Mouse (Mus musculus) T-helper 17 cell (primary cell): ENCODE data around the gene Rhbdd1.

Experiments
- in situ Hi-C, 2 experiments: fragments of 300-600 bp; cut with MboI, MseI; formaldehyde crosslinking; loops; 1 replicate in 1 of 2; 2 replicates in 1 of 2; pipeline ENCODE4 v1.15.1; 2025; ENCODE audit warnings: high pct_unique_total_duplicates in 2 of 2

The Rhbdd1 gene

GRCm38 (mm10) chr1:82316111-82316745 is at the start of gene Rhbdd1:
TSS of gene Rhbdd1 (plus strand) at chr1:82316452.
- in situ Hi-C loops, result no loop called here

- in situ Hi-C loops, result no loop called here
These were observed 48.7 kb upstream of the Rhbdd1 start for GRCm38 (mm10) chr1:82267547-82267946.

DNA sequence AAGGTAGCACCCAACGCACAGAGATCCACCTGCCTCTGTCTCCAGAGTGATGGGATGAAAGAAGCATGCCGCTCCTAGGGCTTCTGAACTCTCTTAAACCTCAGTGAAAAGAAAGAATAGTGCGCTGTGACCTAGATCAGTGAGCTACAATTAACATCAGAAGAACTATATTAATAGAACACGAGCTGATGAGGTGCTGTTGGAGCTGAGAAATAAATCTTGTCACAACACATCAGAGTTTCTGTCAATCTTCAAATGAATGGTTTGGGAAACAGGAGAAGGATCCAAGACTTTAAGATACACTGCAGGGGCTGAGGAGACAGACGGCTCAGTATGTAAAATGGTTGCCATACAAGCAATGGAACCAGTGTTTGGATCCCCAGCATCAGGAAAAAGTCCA is 44.0 kb upstream of the Rhbdd1 start:
- in situ Hi-C loops, result no loop called here

DNA sequence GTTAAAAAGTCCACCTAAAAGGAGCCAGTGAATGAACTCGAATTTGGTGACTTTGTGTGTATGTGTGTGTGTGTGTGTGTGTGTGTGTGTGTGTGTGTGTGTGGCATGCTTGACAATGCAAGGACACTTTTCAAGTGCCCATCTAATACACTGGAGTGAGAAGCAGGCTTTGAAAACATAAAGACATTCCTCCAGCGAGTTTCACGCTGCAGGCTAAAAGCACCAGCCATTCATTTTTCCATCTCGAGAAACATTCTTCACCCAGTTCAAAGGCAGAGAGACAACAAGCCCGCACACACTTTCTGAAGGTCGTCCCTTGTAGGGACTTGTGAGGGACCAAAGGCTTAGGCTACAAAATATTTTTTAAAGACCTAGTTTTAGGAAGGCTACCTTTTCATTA is 42.7 kb upstream of the Rhbdd1 start:
- in situ Hi-C loops, result no loop called here

GRCm38 (mm10) chr1:82274361-82274760 is 41.9 kb upstream of the Rhbdd1 start:
- in situ Hi-C loops, result no loop called here

DNA sequence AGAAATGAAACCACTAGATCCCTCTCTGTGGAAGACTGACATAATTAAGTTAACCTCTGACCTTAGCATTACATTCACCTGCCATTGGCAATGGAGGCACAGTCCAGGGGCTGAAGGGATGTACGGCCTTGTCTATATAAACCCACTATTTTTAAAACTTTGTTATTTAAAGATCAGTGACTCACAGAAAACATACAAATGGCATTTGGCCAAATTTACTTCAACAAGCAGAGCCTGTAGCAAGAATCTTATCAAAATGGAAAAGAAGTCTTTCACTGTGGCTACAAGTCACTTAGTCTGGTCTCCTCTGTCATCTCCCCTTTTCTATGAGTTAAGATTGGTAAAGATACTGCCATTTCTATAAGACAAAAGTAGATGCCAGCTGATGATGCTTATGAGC is 36.5 kb upstream of the Rhbdd1 start:
- in situ Hi-C loops, result loop anchor here (5.0 to 25.0 kb wide), 3 partner anchors 762 to 1617 kb away; no protein-coding TSS in a partner anchor

- in situ Hi-C loops, result loop anchor here (25.0 kb wide), 2 partner anchors 1395 to 1620 kb away; no protein-coding TSS in a partner anchor
These were observed 34.4 kb upstream of the Rhbdd1 start for GRCm38 (mm10) chr1:82281823-82282222.

DNA sequence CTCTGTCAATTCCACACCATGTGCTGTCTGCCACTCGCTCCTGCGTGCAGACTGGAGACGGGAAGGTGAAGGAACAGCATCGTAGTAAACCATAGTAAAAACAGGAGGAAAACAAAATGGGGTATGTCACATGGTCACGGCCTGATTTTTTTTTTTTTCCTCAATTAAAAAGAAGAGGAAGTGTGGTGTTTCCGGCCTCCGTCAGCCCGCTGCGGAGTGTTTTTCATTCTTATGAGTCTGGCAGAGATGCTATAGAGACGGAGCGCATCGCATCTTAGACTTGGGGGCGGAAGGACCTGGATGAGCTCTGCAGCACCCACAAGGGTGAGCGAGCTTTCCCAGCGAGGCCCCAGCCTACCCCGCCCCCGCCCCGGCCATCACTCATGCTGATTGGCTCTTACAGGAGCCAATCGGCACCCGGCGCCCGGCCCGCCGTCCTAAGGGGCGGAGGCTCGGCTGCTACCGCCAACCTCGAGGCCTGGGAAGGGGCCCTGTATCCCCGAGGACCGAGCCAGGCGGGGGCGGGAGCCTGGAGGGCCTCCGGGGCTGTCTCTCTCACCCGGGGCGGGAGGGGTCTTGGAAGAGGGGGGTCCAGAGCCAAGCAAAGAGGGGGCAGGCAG is 33.1 kb upstream of the Rhbdd1 start:
- in situ Hi-C loops, result loop anchor here (25.0 kb wide), 2 partner anchors 1396 to 1621 kb away; no protein-coding TSS in a partner anchor

- in situ Hi-C loops, result loop anchor here (25.0 kb wide), 2 partner anchors 1397 to 1622 kb away; no protein-coding TSS in a partner anchor
These were observed 32.4 kb upstream of the Rhbdd1 start for GRCm38 (mm10) chr1:82283901-82284301.

- in situ Hi-C loops, result loop anchor here (25.0 kb wide), 2 partner anchors 1397 to 1622 kb away; no protein-coding TSS in a partner anchor
These were observed 31.8 kb upstream of the Rhbdd1 start for GRCm38 (mm10) chr1:82284403-82284802.

GRCm38 (mm10) chr1:82285461-82286189 is 30.6 kb upstream of the Rhbdd1 start:
- in situ Hi-C loops, result loop anchor here (25.0 kb wide), 2 partner anchors 1398 to 1623 kb away; no protein-coding TSS in a partner anchor

DNA sequence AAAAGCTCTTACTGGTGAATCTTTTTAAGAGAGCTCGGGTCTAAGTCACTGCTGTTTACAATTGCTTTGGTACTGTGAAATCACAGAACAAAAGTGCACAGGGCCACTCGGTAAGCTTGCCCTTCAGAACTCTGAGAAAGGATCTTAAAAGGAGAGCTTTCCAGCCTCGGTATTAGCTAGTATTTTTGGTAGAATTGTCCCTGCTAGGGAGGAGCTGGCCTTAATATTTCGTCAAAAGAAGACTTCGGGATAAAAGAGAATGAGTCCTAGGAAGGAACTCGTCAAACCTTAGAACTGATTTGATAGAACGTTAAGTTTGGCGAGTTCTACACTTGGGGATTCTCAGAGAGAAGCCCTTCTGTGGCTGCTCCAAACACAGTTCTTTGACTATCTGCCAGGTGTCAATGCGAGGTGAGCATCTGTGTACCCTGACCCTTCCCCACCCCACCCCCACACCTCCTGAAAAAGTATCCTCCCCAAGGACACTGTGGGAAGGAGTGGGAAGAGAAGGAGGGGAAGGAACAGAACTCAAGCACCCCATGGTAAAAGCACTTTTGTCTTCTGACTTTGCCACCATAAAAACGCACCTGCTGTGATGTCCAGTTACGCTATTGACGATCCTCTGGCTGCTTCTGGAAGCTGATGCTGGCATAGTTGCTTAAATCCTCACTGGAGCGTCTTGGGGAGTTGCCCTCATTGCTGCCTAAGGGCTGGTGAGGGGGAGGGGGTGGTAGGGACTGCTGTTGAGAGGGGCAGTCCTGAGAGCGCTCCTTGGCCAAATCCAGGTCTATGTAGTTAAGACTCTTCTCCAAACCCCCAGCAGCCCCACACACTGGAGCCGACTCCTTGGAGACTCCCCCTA is 29.8 kb upstream of the Rhbdd1 start:
- in situ Hi-C loops, result loop anchor here (25.0 kb wide), 2 partner anchors 1399 to 1624 kb away; no protein-coding TSS in a partner anchor

DNA sequence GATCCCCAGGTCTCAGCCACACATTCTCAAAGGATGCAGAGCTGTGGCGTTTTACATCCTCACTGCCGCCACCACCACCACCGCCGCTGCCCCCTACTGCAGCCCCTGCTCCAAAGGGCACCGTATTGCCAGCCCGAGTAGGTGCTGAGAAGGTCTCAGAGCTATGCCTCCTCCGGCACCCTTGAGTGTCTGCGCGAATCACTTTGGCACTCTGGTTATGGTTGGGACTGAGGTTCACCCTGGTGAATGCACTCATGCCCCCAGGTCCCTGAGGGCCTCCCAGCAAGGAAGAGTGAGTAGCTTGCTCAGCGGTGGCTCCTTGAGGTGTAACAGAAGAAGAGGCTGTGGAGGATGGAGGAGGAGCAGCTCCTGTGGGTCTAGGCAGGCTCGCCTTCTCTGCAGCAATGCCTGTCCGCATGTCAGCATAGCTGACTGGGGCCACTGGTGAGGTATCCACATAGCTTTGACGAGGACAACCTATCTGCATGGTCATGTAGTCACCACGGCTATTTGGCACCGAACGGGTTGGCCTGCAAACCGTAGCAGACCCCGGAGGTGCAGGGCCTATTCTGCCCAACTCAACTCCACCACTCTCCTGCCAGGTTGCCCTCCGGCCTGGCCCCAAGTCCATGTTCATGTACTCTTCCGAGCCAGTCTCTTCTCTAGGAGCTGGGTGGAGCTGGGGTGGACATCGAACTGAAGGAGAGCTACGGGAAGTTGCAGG is 29.0 kb upstream of the Rhbdd1 start:
- in situ Hi-C loops, result loop anchor here (25.0 kb wide), 2 partner anchors 1400 to 1625 kb away; no protein-coding TSS in a partner anchor

DNA sequence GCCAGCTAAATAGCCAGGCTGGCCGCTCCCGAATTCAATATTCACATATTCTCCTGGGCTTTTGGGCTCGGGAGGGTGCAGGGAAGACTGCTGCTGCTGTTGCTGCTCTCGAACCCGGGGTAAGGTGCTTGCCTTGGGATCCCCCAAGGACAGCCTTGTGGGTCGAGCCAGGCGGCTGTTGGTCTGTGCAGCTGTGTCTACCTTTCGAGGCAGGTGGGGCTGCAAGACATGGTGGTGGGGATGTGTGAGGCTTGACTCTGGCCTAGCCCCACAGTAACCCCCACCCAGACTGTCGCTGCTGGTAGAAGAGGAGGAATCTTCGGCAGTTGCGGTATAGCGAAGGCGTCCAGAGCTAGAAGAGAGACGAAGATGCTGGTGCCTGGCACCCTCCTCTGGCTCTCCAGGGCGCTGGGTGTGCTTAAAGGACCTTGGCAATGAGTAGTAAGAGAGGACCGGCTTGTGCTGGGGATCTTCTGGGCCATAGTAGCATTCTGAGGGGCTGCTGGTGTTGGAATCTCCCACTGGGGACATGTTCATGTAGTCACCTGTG is 28.4 kb upstream of the Rhbdd1 start:
- in situ Hi-C loops, result loop anchor here (25.0 kb wide), 2 partner anchors 1401 to 1626 kb away; no protein-coding TSS in a partner anchor

GRCm38 (mm10) chr1:82288421-82288990 is 27.7 kb upstream of the Rhbdd1 start:
- in situ Hi-C loops, result loop anchor here (25.0 kb wide), 2 partner anchors 1401 to 1626 kb away; no protein-coding TSS in a partner anchor

DNA sequence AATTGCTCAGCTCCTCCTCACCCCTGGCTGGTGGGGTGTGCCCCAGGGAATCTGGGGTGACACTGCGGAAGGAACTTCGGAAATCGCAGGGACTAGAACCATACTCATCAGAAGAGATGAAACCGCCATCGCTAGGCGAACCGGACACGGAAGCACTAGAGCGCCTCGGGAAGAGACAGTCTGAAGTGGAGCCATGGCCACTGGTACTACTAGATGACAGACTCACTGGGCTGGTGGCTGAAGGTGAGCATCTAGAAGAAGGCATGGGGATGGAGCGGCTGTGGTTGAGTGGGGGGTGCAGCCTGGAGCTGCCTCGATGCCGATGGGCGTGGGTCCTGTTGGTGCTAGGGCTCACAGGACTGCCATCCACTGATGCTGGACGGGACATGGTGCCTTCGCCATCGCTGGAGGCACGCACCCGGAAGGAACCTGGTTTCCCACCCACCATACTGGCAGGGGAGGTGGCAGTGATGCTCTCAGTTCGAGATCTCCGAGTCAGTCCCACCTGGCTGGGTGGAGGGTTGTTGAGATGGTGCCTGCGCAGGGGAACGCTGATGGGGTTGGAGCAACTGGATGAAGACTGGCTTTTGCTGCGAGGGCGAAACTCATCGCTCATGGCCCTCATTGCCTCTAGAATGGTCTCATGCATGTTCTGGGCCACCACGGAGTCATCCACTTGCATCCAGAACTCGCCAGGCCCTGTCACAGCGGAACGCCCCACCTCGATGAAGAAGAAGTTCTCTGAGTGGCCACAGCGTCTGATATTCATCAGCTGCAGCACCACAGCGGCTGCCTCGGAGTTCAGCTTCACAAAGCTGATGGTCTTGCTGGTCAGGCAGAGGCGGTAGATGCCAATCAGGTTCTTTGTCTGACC is 26.9 kb upstream of the Rhbdd1 start:
- in situ Hi-C loops, result loop anchor here (25.0 kb wide), 2 partner anchors 1402 to 1627 kb away; no protein-coding TSS in a partner anchor

DNA sequence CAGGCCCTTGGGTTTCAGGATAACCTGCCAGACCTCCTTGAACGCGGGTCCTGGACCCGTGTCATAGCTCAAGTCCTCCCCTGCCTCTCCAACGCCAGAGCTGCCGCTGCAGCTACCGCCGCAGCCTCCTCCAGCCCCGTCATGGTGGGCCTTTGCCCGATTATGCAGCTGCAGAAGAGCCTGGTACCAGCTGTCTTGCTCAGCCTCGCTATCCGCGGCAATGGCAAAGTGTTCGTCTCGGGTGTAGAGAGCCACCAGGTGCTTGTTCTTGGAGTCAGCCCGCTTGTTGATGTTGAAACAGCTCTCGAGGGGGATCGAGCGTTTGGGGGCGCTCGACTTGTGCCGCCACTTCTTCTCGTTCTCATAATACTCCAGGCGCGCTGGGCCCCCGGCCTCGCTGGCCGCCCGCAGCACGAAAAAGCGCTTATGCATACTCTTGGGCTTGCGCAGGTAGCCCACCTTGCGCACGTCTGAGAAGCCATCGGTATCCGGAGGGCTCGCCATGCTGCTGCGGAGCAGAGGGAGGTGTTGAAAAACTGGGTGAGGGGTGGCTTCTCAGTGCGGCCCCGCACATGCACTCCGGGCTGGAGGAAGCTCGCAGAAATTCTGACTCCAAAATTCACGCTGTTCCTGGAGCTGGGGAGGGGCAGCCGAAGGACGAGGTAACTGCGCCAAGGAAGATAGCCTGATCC is 26.1 kb upstream of the Rhbdd1 start:
- in situ Hi-C loops, result loop anchor here (5.0 to 25.0 kb wide), 4 partner anchors 973 to 1628 kb away; no protein-coding TSS in a partner anchor

DNA sequence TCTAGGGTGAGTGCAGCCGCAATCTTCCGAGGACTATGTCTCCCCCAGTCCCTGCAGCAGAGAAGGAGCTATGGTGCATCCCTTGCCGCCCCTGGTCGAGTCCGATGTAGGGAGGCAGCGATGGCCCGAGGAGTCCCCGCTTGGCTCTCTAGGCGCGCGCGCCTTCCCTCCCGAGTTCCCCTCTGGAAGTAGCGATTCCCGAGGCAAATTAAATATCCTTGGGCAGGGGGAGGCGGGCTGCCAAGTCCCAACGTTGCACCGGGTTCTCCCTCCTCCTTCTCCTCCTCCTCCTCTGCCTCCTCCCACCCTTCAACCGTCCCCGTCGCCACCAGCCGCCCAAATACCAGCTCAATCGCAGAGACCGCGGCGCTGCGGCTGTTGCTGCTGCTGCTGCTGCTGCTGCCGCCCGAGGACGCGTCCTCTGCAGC is 25.5 kb upstream of the Rhbdd1 start:
- in situ Hi-C loops, result loop anchor here (5.0 to 25.0 kb wide), 4 partner anchors 973 to 1628 kb away; no protein-coding TSS in a partner anchor
